Mouse (Mus musculus) hindbrain, embryonic 13.5 days (tissue): ENCODE results near the gene Tcf20. TPM values are rescaled to one million over a fixed set of nuclear protein-coding genes. Genes with fewer than 3 reads are reported as not detected.

Experiments used
- ATAC-seq: fragments of 200-750 bp; cut with Nextera tagmentation; 2 replicates; pipeline ENCODE4 v1.8.0; 2017; ENCODE audit warnings: moderate TSS enrichment; ENCODE audit not compliant: low FRiP score
- H3K27ac ChIP-seq: fragments of 300-500 bp; sonication (generic); 2 replicates; pipeline ENCODE4 v1.5.1; 2015; ENCODE audit warnings: inconsistent platforms, mild to moderate bottlenecking, moderate library complexity
- H3K27me3 ChIP-seq: fragments of 300-500 bp; sonication (generic); 2 replicates; pipeline ENCODE4 v1.6.1; 2015; ENCODE audit warnings: mild to moderate bottlenecking, inconsistent platforms
- H3K36me3 ChIP-seq: fragments of 300-500 bp; sonication (generic); 2 replicates; pipeline ENCODE4 v1.6.1; 2015; ENCODE audit warnings: mild to moderate bottlenecking, inconsistent platforms
- H3K4me1 ChIP-seq: fragments of 300-500 bp; sonication (generic); replicated peaks from 2 replicates; pipeline ENCODE4 v1.6.1; 2015; ENCODE audit warnings: inconsistent platforms
- H3K4me2 ChIP-seq: fragments of 300-500 bp; sonication (generic); 2 replicates; pipeline ENCODE4 v1.6.1; 2015; ENCODE audit warnings: inconsistent platforms, mild to moderate bottlenecking, moderate library complexity
- H3K4me3 ChIP-seq: fragments of 300-500 bp; sonication (generic); 2 replicates; pipeline ENCODE4 v1.5.1; 2015; ENCODE audit warnings: mild to moderate bottlenecking, inconsistent platforms
- H3K9ac ChIP-seq: fragments of 300-500 bp; sonication (generic); 2 replicates; pipeline ENCODE4 v1.6.1; 2015; ENCODE audit warnings: mild to moderate bottlenecking, inconsistent platforms
- H3K9me3 ChIP-seq: fragments of 300-500 bp; sonication (generic); 2 replicates; pipeline ENCODE4 v1.6.1; 2016; ENCODE audit warnings: inconsistent platforms
- WGBS: fragments of 180-500 bp; shearing (Covaris S2); methylation state at CpG from one replicate; pipeline ENCODE4 v1.1.7; 2015; 5-methylcytosine and 5-hydroxymethylcytosine counted together
- polyA plus RNA-seq: library from polyadenylated mRNA; unstranded; fragments of >200 nt; fragmentation: Nextera tagmentation; extraction: Ambion mirVana; gene quantifications from 2 replicates; pipeline ENCODE4 v1.2.1, GENCODE M21; 2015

The Tcf20 gene
- polyA plus RNA-seq, 1 experiment from 2014 or later, result 11.8 TPM

DNA sequence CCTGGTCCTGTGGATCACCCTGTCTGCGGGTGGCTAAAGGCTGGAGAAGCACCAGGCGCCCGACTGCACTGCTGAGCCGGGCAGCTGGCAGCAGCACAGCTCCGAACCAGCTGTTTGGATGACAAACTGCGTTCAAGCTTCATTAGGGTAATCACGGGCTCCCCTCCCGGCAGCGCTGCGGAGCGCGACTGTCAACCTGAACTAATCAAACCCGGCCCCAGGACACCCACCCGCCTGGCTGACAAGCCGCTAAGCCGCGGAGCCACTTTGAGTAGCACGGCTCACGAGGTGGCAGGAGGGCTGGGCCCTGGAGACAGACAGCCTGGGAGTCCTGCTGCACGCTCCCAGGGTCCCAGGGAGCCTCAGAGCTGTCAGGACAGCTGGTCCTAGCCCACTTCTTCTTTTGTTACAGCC lies 35.4 kb downstream of the Tcf20 start:
- peak; percentile 67 for ATAC-seq
- Histone ChIP-seq H3K9ac (peak overlapping the region; percentile 61; the same call in 1 of the 2 replicates), H3K36me3 (0 out of 2 replicates have a peak, but pooled peaks cover 5% of the 10 kb centered on the region), H3K27me3 (peaks cover 93% of the 10 kb centered on the region), H3K9me3 (no peaks in the 10 kb centered on the region), H3K4me3 (no peak overlapping the region), H3K4me1 (peaks cover 99% of the 10 kb centered on the region), H3K4me2 (0 out of 2 replicates have a peak overlapping the region, but pooled peaks have one; percentile 27), H3K27ac (peak overlapping the region; percentile 77)
- 2% methylated on average over 20 of the region's 20 CpGs for WGBS

DNA sequence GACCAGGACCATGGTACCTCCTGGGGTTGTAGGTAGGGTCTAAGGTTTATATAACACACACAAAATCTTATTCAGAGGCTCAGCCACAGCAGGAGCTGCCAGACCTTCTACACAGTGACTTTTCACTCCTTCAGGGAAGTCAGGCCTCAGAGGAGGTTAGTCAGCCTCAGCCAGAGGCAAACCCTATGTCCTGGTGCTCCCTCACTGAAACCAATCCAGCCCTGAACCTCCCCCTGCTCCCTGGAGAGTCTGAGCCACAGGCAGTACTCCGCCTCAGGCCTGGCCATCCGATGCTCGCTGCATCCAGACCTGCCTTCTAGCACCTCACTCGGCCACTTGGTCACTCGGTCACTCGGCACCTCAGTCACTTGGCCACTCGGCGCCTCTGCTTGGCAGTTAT lies 37.4 kb downstream of the Tcf20 start:
- H3K4me2 ChIP-seq, result no peak overlapping the region
- 56% methylated on average over 8 of the region's 8 CpGs for WGBS
- H3K9ac ChIP-seq, result peak overlapping the region; percentile 49
- no peak overlapping the region for H3K27ac ChIP-seq
- ATAC-seq, result no peak
- peaks cover 92% of the 10 kb centered on the region for H3K27me3 ChIP-seq
- no peak overlapping the region for H3K4me3 ChIP-seq
- H3K36me3 ChIP-seq, result 0 out of 2 replicates have a peak, but pooled peaks cover 4% of the 10 kb centered on the region
- H3K4me1 ChIP-seq, result peaks cover 98% of the 10 kb centered on the region
- no peaks in the 10 kb centered on the region for H3K9me3 ChIP-seq

DNA sequence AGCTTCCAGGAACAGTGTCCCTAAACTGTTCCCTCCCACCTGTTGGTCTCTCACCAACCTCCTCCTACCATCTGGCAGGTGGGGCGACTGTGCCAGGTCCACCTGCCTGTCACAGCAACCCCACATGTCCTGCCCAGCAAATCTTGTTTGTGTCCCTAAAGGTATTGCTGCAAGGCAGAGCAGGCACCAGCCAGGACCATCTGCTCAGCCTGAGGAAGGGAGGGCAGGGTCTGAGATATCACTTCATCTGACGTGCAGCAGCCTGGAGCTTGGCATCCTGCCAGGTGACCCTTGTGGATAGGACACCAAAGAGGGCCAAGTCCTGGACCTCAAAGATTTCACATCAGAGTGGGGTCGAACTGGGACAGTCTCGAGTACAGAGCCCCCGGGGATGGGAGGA lies 40.2 kb downstream of the Tcf20 start:
- Histone ChIP-seq H3K27ac (no peak overlapping the region), H3K9ac (0 out of 2 replicates have a peak overlapping the region, but pooled peaks have one; percentile 6), H3K27me3 (peaks cover 86% of the 10 kb centered on the region), H3K4me1 (peaks cover 81% of the 10 kb centered on the region), H3K9me3 (no peaks in the 10 kb centered on the region), H3K36me3 (no peaks in the 10 kb centered on the region), H3K4me2 (no peak overlapping the region), H3K4me3 (no peak overlapping the region)
- 58% methylated on average over 5 of the region's 5 CpGs for WGBS
- ATAC-seq, result no peak

GRCm38 (mm10) chr15:82944479-82945195 lies 43.0 kb downstream of the Tcf20 start:
- peaks cover 81% of the 10 kb centered on the region for H3K4me1 ChIP-seq
- no peak overlapping the region for H3K4me3 ChIP-seq
- H3K27me3 ChIP-seq, result peaks cover 70% of the 10 kb centered on the region
- no peak for ATAC-seq
- 80% methylated on average over 9 of the region's 9 CpGs for WGBS
- H3K9me3 ChIP-seq, result no peaks in the 10 kb centered on the region
- H3K27ac ChIP-seq, result no peak overlapping the region
- H3K4me2 ChIP-seq, result no peak overlapping the region
- H3K36me3 ChIP-seq, result no peaks in the 10 kb centered on the region
- H3K9ac ChIP-seq, result no peak overlapping the region

DNA sequence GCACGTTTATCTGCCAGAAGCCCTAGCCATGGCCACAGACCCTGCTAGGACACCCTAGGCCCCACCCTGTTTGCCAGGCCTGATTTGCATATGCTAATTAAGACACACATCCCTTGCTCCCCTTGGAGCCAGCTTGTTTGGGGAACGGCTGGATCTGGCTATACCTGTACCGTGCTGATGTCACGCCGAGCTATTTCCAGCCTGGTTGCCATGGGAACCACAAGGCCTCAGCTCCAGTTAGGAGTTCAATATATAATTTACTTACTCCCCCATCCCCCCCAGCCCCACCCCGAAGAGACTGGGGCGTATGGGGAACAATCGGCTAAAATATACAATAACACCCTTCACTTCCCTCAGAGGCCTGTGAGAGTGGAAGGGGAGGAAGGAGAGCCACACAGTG lies 45.9 kb downstream of the Tcf20 start:
- Histone ChIP-seq H3K9me3 (no peaks in the 10 kb centered on the region), H3K27me3 (peaks cover 43% of the 10 kb centered on the region), H3K4me3 (no peak overlapping the region), H3K36me3 (no peaks in the 10 kb centered on the region), H3K9ac (peak overlapping the region; percentile 46; the same call in 1 of the 2 replicates), H3K4me1 (peaks cover 80% of the 10 kb centered on the region), H3K4me2 (peak overlapping the region; percentile 7; the same call in 1 of the 2 replicates), H3K27ac (peak overlapping the region; percentile 76)
- peak; percentile 25; the same call in 1 of the 2 replicates for ATAC-seq
- 30% methylated on average over 8 of the region's 8 CpGs for WGBS

DNA sequence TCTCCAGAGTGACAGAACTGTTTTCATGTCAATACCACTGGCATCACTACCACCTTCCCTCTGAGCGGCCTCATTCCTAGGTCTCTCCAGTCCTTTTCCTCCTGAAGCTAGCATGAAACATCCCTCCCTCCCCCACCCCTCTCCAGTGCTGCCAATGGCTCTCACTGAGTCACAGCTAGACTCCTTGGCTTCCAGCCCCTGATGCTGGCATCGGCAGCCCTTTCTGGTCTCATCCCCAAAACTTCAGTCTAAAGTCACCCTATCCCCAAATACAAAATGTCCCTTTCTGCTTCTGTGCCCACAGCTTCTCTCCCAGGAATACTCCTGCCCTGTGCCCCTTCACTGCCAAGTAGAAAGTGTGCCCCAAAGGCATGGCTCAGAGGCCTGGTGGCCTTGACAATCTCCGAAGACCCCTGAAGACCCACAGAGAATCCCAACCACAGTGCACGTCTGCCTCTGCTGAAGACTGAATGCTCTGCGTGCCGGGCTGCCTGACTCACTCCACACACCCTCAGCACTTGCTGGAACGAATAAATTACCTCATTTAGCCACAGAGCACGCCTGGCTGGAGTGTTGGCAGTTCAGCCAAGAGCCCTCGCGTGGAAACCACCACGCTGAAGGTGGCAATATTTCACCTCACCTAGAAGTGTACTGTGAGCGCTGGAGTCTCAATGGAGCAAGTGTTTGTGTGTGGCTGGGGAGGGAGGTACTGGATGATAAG lies 47.0 kb downstream of the Tcf20 start:
- Histone ChIP-seq H3K9ac (peak overlapping the region; percentile 39), H3K9me3 (no peaks in the 10 kb centered on the region), H3K4me3 (no peak overlapping the region), H3K27ac (peak overlapping the region; percentile 76), H3K27me3 (peaks cover 32% of the 10 kb centered on the region), H3K4me2 (no peak overlapping the region), H3K4me1 (peaks cover 80% of the 10 kb centered on the region), H3K36me3 (no peaks in the 10 kb centered on the region)
- no peak for ATAC-seq
- WGBS, result 39% methylated on average over 12 of the region's 12 CpGs

DNA sequence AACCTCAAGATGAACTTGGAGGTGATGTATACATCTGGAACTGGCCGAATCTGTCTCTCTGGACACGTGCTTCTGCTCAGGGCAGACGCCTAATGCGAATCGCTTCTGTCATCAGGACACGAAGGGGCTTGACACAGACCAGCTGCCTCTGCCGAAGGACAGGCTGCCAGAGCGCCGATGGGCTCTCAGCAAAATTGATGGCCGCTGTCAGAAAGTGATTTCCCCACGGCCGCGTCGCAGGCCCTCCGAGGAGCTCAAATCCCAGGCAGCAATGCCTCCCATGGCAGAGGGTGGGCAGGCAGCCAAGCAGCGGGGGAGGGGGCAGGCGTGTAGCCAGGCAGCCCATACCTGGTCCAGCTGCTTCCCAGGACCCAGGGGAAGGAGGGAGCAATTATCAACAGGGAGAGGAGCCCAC lies 49.5 kb downstream of the Tcf20 start:
- WGBS, result 13% methylated on average over 17 of the region's 17 CpGs
- Histone ChIP-seq H3K27me3 (peaks cover 14% of the 10 kb centered on the region), H3K36me3 (no peaks in the 10 kb centered on the region), H3K4me2 (peak overlapping the region; percentile 25), H3K9me3 (no peaks in the 10 kb centered on the region), H3K4me3 (no peak overlapping the region), H3K27ac (peak overlapping the region; percentile 85), H3K4me1 (peaks cover 96% of the 10 kb centered on the region), H3K9ac (peak overlapping the region; percentile 30)
- ATAC-seq, result 0 out of 2 replicates have a peak, but pooled peaks have one; percentile 6

- Histone ChIP-seq H3K36me3 (no peaks in the 10 kb centered on the region), H3K27me3 (peaks cover 16% of the 10 kb centered on the region), H3K9ac (0 out of 2 replicates have a peak overlapping the region, but pooled peaks have one; percentile 30), H3K4me1 (peaks cover 99% of the 10 kb centered on the region), H3K4me2 (peak overlapping the region; percentile 25), H3K9me3 (no peaks in the 10 kb centered on the region), H3K4me3 (no peak overlapping the region), H3K27ac (peak overlapping the region; percentile 85)
- 0 out of 2 replicates have a peak, but pooled peaks have one; percentile 27 for ATAC-seq
- WGBS, result 45% methylated on average over 5 of the region's 5 CpGs
Observed at GRCm38 (mm10) chr15:82937428-82937992, 50.2 kb downstream of the Tcf20 start.

DNA sequence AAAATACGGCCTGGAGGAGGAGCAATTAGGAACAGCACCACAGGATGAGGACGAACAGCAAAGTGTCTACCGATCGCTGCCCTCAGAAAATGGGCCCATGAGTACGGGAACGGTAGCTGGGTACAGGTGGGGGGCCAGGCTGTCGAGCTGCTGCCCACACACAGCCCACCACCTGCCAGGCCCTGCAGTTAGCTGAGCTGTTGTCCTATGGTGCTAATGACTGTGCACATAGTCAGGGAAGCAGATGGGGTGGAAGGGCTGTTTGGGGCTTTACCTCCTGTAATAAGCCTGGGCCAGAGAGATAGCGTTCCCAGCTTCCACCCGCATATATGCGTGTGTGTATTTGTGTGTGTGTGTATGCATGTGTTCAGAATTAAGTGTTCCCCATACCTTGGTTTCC lies 52.7 kb downstream of the Tcf20 start:
- no peak overlapping the region for H3K4me3 ChIP-seq
- no peak overlapping the region for H3K9ac ChIP-seq
- H3K4me1 ChIP-seq, result peaks cover 95% of the 10 kb centered on the region
- H3K27me3 ChIP-seq, result peaks cover 17% of the 10 kb centered on the region
- peak overlapping the region; percentile 58; the same call in 1 of the 2 replicates for H3K27ac ChIP-seq
- H3K36me3 ChIP-seq, result no peaks in the 10 kb centered on the region
- H3K9me3 ChIP-seq, result no peaks in the 10 kb centered on the region
- no peak for ATAC-seq
- H3K4me2 ChIP-seq, result no peak overlapping the region
- WGBS, result 36% methylated on average over 10 of the region's 10 CpGs

GRCm38 (mm10) chr15:82932936-82933650 lies 54.6 kb downstream of the Tcf20 start:
- Histone ChIP-seq H3K36me3 (no peaks in the 10 kb centered on the region), H3K27me3 (peaks cover 24% of the 10 kb centered on the region), H3K4me1 (peaks cover 96% of the 10 kb centered on the region), H3K9me3 (no peaks in the 10 kb centered on the region), H3K4me2 (no peak overlapping the region), H3K4me3 (no peak overlapping the region), H3K27ac (peak overlapping the region; percentile 80), H3K9ac (peak overlapping the region; percentile 29; the same call in 1 of the 2 replicates)
- no peak for ATAC-seq
- 30% methylated on average over 4 of the region's 4 CpGs for WGBS

DNA sequence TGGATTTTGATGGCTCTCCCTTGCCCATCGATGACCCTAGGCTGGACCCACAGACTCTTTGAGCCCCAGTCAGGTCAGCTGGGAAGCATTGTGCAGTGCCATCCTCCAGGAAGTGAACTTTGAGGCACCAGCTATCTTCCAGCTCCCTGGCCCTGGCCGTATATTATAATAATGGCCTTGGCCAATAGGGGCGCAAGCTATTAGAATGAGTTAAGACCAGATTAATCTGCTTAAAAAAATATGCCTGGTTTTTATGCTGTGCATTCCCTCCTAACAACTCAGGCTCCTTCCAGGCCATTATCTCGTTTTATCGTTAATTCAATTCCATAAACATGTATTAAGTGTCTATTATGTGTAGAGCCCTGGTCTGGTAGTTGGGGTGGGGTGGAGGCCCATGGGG lies 56.2 kb downstream of the Tcf20 start:
- H3K9me3 ChIP-seq, result no peaks in the 10 kb centered on the region
- no peak overlapping the region for H3K4me2 ChIP-seq
- H3K36me3 ChIP-seq, result no peaks in the 10 kb centered on the region
- H3K4me3 ChIP-seq, result no peak overlapping the region
- peaks cover 96% of the 10 kb centered on the region for H3K4me1 ChIP-seq
- no peak for ATAC-seq
- H3K27ac ChIP-seq, result no peak overlapping the region
- 89% methylated on average over 5 of the region's 5 CpGs for WGBS
- H3K27me3 ChIP-seq, result peaks cover 40% of the 10 kb centered on the region
- no peak overlapping the region for H3K9ac ChIP-seq
